Mouse (Mus musculus) E14TG2a.4 (cell line): ENCODE results near the gene Fam83b.
A peak's percentile ranks its signal among the peaks of the same experiment; 100 is the strongest.

Experiments used
- H3K27me3 ChIP-seq: 2 replicates; pipeline ENCODE4 v1.6.1; 2014; ENCODE audit warnings: low read length, control low read depth; ENCODE audit not compliant: insufficient read depth
- H3K36me3 ChIP-seq: 2 replicates; pipeline ENCODE4 v1.6.1; 2014; ENCODE audit warnings: low read length, control low read depth; ENCODE audit not compliant: insufficient read depth
- H3K4me1 ChIP-seq: replicated peaks from 2 replicates; pipeline ENCODE4 v1.6.1; 2014; ENCODE audit warnings: low read depth, low read length, control low read depth
- H3K4me3 ChIP-seq: replicated peaks from 2 replicates; pipeline ENCODE4 v1.5.1; 2014; ENCODE audit warnings: mild to moderate bottlenecking, low read length
- H3K9me3 ChIP-seq: 2 replicates; pipeline ENCODE4 v1.6.1; 2014; ENCODE audit warnings: low read length, control low read depth
- CTCF ChIP-seq: conservative IDR thresholded peaks from 2 replicates; pipeline ENCODE4 v1.5.1; 2014; ENCODE audit warnings: low read length
- NANOG ChIP-seq: IDR thresholded peaks from 2 replicates; pipeline ENCODE4 v1.6.1; 2014; ENCODE audit warnings: borderline replicate concordance, low read length, mixed read lengths
- POU5F1 ChIP-seq: IDR thresholded peaks from 2 replicates; pipeline ENCODE4 v1.6.1; 2014; ENCODE audit warnings: low read length, borderline replicate concordance

The Fam83b gene

DNA sequence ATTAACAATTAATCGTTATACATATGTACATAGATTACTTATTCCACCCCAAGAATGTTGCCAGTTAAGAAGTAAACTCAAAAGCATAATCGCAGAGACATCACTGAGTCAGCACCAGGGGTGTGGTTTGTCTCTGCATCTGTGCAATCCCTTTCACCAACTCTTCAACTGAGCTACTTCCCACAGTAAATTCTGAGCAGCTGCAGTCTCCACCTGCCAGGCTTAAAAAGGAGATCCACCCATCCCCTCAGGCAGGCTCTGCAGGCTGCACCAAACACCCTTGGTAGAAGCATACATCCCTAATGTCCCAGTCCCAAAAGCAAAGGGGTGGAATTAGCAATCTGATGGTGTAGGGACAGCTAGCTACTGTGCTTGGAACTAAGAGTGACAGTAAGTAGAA, 1.3 kb downstream of the Fam83b start:
- peaks cover 26% of the 10 kb centered on the region for H3K27me3 ChIP-seq
- H3K9me3 ChIP-seq, result no peaks in the 10 kb centered on the region
- H3K4me1 ChIP-seq, result peaks cover 21% of the 10 kb centered on the region
- TF ChIP-seq POU5F1, result no peak
- no peak for TF ChIP-seq CTCF
- TF ChIP-seq NANOG, result no peak
- H3K4me3 ChIP-seq, result peak overlapping the region; percentile 81
- H3K36me3 ChIP-seq, result no peaks in the 10 kb centered on the region

DNA sequence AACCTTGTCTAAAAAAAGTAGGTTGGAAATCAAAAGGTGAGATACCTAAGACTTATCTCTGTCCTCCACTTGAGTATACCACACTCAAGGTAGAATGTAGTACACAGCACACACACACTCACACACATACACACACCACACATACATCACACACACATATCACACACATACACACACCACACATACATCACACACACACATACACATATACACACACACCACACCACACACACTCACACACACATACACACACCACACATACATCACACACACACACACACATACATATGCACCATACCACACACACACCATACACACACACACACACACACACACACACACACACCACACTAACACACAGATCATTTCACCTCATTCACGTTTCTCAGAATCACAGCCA, 2.8 kb downstream of the Fam83b start:
- H3K9me3 ChIP-seq, result no peaks in the 10 kb centered on the region
- H3K4me3 ChIP-seq, result no peak overlapping the region
- no peaks in the 10 kb centered on the region for H3K36me3 ChIP-seq
- peaks cover 26% of the 10 kb centered on the region for H3K27me3 ChIP-seq
- peaks cover 21% of the 10 kb centered on the region for H3K4me1 ChIP-seq
- TF ChIP-seq NANOG (no peak), POU5F1 (no peak), CTCF (no peak)

DNA sequence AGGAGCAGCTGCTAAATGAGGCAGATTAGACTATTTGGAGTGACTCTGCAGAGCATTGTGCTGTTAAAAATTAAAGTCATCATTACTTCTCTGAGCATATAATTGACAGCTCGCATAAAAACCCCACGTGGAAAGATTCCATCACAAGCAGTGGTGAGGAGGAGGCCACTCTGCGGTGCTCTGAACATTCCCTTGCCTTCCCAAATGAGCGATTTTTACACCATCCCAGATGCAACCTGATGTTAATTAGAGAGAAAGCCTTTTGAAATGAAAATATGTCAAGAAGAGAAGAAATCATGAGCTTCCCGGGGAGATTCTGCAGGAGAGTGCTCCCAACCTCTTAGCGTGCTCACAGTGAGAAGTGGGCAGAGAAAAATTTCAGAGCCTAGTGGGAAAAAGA, 4.1 kb downstream of the Fam83b start:
- peaks cover 19% of the 10 kb centered on the region for H3K4me1 ChIP-seq
- TF ChIP-seq POU5F1 (no peak), NANOG (no peak), CTCF (no peak)
- H3K36me3 ChIP-seq, result no peaks in the 10 kb centered on the region
- peaks cover 7% of the 10 kb centered on the region; the same call in 1 of the 2 replicates for H3K9me3 ChIP-seq
- H3K27me3 ChIP-seq, result peaks cover 13% of the 10 kb centered on the region
- H3K4me3 ChIP-seq, result no peak overlapping the region

DNA sequence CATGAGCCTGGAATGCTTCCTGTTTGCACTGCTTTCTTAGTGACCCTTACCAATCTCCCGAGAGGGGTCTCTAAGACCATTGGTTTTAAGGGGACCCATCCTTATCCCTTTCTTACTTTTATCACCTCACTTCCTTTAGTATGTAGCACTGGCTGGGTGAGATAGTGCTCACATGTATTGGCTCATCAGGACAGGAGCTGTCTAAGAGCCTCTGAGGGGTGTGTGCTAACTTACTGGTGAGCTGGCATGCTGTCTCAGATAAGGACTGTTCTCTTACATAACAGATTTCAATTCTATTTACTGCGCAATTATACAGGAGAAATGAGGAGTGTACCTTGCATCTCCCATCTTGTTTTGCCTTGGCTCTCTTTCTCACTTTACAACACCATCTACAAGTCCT, 7.7 kb downstream of the Fam83b start:
- Histone ChIP-seq H3K4me3 (no peak overlapping the region), H3K36me3 (no peaks in the 10 kb centered on the region), H3K9me3 (peaks cover 7% of the 10 kb centered on the region; the same call in 1 of the 2 replicates), H3K27me3 (no peaks in the 10 kb centered on the region), H3K4me1 (no peaks in the 10 kb centered on the region)
- TF ChIP-seq NANOG (no peak), CTCF (no peak), POU5F1 (no peak)

DNA sequence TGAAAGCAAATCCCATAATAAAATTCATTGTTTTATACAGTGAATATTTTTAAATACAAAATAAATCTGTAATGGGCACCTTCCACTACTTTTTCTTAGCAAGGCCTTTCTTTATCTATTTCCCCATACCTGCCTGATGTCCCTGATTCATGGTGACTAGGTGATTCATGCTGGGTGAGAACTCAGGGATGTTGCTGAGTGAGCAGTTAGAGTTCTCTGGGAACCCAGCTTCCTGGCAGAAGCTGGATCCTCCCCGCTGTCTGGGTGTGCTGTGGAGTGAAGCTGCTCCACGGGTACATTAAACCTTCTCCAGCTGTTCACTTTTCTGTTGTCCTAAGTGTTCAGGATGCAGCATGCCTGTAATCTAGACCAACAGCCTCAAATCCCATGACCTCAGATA, 13.2 kb downstream of the Fam83b start:
- H3K9me3 ChIP-seq, result peaks cover 7% of the 10 kb centered on the region; the same call in 1 of the 2 replicates
- no peak for TF ChIP-seq POU5F1
- TF ChIP-seq NANOG, result no peak
- no peak for TF ChIP-seq CTCF

DNA sequence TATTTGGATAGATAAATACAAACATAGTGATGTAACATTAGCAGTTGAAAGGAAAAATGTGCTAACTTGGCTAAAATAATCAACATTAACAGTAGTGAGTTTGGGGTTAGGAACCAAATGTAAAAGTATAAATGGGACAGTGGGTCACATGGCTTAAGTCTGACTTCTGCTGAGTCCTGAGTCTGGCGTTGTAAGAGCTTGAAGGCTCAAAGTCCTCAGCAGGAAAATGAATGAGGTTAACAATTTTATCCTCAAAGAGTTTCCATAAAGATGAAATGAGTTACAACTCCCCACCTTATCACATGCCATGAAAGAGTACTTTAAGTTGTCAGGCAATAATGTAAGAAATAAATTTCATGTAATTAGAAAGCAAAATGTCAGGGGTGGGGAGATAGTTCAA, 13.8 kb downstream of the Fam83b start:
- H3K9me3 ChIP-seq, result peaks cover 3% of the 10 kb centered on the region; the same call in 1 of the 2 replicates
- H3K36me3 ChIP-seq, result no peaks in the 10 kb centered on the region
- H3K27me3 ChIP-seq, result no peaks in the 10 kb centered on the region
- H3K4me1 ChIP-seq, result no peaks in the 10 kb centered on the region
- TF ChIP-seq POU5F1 (no peak), CTCF (no peak), NANOG (no peak)
- no peak overlapping the region for H3K4me3 ChIP-seq

More for the DNA sequence above, 13.2 kb downstream of the Fam83b start:
- Histone ChIP-seq H3K36me3 (no peaks in the 10 kb centered on the region), H3K4me3 (no peak overlapping the region), H3K4me1 (no peaks in the 10 kb centered on the region), H3K27me3 (no peaks in the 10 kb centered on the region)

DNA sequence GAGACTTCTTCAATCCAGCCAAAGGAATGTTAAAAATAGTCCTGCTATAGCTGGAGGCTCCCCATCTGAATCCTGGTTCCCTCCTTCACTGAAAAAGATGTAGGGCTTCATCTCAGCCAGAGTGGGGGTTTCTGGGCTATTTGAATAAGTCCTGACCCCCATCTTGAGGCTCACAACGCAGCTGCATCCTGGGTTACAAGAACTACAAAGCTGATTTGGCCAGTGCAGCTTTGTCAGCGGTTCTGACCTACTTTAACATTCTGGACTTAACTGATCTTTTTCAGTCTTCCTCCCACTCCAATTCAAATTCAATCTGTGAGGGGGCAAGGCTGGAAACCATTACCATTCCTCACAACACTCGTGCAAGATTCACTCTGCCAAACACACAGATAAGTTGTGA, 20.2 kb downstream of the Fam83b start:
- Histone ChIP-seq H3K36me3 (no peaks in the 10 kb centered on the region), H3K27me3 (no peaks in the 10 kb centered on the region), H3K4me3 (no peak overlapping the region), H3K9me3 (no peaks in the 10 kb centered on the region), H3K4me1 (no peaks in the 10 kb centered on the region)
- TF ChIP-seq POU5F1, result no peak
- no peak for TF ChIP-seq CTCF

DNA sequence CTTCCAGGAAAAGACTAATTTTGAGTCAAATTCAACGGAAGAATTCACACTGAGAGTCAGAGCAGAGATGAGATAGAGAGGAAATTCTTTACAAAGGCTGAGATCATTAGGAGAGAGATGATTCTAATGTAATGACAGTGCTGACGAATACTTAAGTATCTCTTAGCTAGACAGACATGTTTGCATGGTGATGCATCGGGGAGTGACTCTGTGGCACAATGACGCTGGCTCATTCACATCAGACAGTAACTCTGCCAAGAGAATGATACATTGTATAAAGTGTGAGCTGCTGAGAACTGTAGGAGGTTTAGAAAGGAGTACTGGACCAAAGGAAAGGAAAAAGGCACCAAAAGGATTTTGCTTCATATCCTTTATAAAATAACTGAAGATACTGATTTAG, 26.2 kb downstream of the Fam83b start:
- Histone ChIP-seq H3K9me3 (no peaks in the 10 kb centered on the region), H3K4me1 (0 out of 2 replicates have a peak, but pooled peaks cover 4% of the 10 kb centered on the region), H3K36me3 (no peaks in the 10 kb centered on the region), H3K4me3 (no peak overlapping the region), H3K27me3 (no peaks in the 10 kb centered on the region)
- TF ChIP-seq NANOG (no peak), POU5F1 (no peak), CTCF (no peak)

DNA sequence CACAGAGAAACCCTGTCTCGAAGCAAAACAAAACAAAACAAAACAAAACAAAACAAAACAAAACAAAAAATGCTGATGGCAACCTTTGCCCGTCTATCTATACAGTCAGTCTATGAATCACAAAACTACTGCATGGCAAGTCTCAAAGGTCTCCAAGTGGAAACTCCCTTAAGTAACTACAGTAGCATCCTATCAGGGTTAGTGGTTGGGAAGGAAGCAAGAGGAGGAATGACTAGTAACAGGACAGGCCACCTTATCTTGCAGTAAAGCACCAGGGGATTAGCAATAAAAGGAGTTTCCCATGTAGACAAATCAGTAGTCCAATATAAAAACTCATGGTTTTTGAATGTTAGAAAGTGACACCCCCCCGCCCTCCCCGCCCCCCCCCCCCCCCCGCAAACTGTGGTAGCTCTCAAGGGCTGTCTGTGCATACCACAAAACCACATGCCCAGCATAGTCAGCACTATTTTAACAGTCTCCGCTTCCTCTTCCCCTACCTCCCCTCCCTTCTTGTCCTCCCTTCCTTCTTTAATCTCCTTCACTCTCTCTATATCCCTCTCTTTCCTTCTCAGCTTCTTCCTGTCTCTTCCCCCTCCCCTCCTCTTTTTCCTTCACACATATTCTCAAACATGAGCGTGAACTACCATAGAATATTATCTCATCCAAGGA, 26.8 kb downstream of the Fam83b start:
- no peaks in the 10 kb centered on the region for H3K27me3 ChIP-seq
- H3K4me1 ChIP-seq, result 0 out of 2 replicates have a peak, but pooled peaks cover 4% of the 10 kb centered on the region
- no peaks in the 10 kb centered on the region for H3K36me3 ChIP-seq
- no peaks in the 10 kb centered on the region for H3K9me3 ChIP-seq
- TF ChIP-seq NANOG (no peak), POU5F1 (no peak), CTCF (no peak)
- no peak overlapping the region for H3K4me3 ChIP-seq
